Mouse (Mus musculus) heart, postnatal 14 days (tissue): ENCODE results near the gene Hes6. TPM values are rescaled to one million over a fixed set of nuclear protein-coding genes. Genes with fewer than 3 reads are reported as not detected.
A peak's percentile ranks its signal among the peaks of the same experiment; 100 is the strongest.

Source experiments
- DNase-seq, 2 experiments: peaks; one replicate each; pipeline ENCODE4 v3.0.0; 2021 to 2022
- intact Hi-C: fragments of 180-260 bp; cut with DNase I; formaldehyde crosslinking; loops from one replicate; pipeline ENCODE4 v1.15.1; 2025
- long read RNA-seq, 2 experiments: library from polyadenylated mRNA; stranded (forward); transcript quantifications; one replicate each; pipeline ENCODE4 v2.0.0; 2021
- total RNA-seq, 2 experiments: library from RNA; stranded (reverse); gene quantifications; 2 replicates each; pipeline ENCODE4 v1.2.3; 2021

Hes6 gene
- 10 to 100 TPM; 16.8 to 20.1 TPM for total RNA-seq
- long read RNA-seq, experiment 1, transcript Hes6-201 (4 exons, 1,335 nt): major isoform, 29 of 37 reads
- long read RNA-seq, experiment 1, partial matches to known transcripts: 3 of 37 reads
- long read RNA-seq, experiment 1, other reads (novel, unspliced or antisense): 1 of 37 reads
- long read RNA-seq, experiment 2, transcript Hes6-202 (3 exons, 1,573 nt): minor isoform, 5 of 36 reads
- long read RNA-seq, experiment 2, transcript Hes6-201 (4 exons, 1,335 nt): major isoform, 26 of 36 reads
- long read RNA-seq, experiment 2, partial matches to known transcripts: 0 of 36 reads
- long read RNA-seq, experiment 2, other reads (novel, unspliced or antisense): 4 of 36 reads

GRCm38 (mm10) chr1:91413898-91414594 lies at the start of gene Hes6:
Hes6 (minus strand) TSS chr1:91414038.
- intact Hi-C loops: no loop called here

GRCm38 (mm10) chr1:91463336-91463995 lies 49.6 kb upstream of the Hes6 start:
- intact Hi-C loops: no loop called here

More at GRCm38 (mm10) chr1:91413898-91414594, at the start of gene Hes6:
- DNase-seq: peak; percentile 85 to 89

GRCm38 (mm10) chr1:91460564-91460963 lies 46.7 kb upstream of the Hes6 start:
- intact Hi-C loops: no loop called here
- DNase-seq: no peak

More at GRCm38 (mm10) chr1:91463336-91463995, 49.6 kb upstream of the Hes6 start:
- no peak for DNase-seq

- intact Hi-C loops: no loop called here
- DNase-seq: no peak
Observed at GRCm38 (mm10) chr1:91460069-91460468, 46.2 kb upstream of the Hes6 start.

DNA sequence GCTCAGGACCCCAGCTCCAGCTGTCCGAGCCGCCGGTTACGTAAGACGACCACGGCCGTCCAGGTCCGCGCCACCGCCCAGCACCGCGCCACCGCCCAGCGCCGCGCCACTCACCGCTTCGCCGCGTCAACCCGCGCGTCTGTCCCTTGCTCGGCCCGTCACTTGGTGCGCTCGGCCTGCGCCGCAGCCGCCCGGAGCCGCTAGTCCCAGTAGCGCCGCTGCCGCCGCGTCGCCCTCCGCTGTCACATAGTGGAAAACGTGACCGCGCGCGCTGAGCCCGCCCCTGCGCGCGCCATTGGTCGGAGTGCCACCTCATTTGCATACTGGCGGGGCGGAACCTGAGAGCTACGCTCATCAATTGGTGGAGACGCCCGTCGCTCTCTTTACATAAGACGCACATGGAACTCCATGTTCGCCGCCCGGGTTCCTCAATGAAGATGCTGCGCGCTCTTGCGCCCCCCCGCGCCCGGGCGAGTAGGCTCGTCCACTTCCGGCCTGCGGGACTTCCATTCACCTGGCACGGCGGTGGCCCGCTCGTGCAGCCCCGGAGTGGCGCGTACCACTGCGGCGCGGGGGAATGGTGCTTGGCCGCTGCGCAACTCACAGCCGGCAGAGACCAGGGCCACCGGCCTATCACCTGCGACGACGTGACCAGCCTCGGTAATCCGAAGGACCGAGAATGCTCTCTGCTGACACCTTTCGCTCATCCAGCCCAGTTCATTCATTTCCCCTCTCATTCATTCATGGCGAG lies 45.4 kb upstream of the Hes6 start, which contains the start of gene Per2:
TSS of gene Per2 (minus strand) at position 266 of the 751 bp plus-strand sequence.
- DNase-seq: peak; percentile 99
- intact Hi-C loops: loop anchor here (1.0 kb wide), 1 partner anchor 31 kb away; no protein-coding TSS in a partner anchor

- intact Hi-C loops: no loop called here
- DNase-seq: peak; percentile 47 to 55
Observed at GRCm38 (mm10) chr1:91458223-91458861, 44.5 kb upstream of the Hes6 start.

DNA sequence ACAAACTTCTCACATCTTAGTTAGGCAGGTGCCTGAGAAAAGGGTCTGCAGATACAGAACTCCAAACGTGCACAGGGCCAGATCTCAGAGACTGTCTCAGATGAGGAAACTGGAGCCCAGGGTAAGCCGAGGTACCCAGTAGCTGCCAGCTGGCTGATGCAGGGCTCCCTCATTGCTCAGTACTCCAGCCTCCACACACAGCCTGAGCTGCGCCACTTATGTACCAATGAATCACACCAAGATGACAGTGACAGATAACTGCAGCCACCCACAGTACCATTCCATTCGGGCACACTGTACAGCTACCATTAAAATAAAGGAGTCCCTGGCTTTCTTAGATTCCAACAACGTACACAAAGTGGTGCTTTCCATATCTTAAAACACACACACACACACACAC lies 43.9 kb upstream of the Hes6 start:
- DNase-seq: peak in 1 of 2 experiments; percentile 9
- intact Hi-C loops: no loop called here

DNA sequence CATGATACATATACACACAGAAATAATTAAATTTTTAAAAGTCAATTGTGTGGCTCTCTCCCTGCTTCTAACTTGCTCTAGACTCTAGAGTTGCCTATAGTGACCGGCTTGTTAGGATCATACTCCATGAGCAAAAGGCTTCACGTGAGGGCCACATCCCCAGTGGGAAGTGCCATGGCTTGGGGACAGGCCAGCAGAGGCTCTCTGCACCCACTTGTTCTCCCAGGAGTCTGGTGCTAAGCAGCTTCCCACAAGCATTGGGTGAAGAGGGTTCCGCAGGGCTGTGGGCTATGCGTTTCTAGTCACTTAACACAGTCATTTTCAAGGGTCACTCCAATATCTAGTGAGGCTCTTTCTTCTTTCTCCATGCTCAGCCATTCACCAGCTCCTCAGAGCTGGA lies 43.3 kb upstream of the Hes6 start:
- intact Hi-C loops: no loop called here
- DNase-seq: no peak

- intact Hi-C loops: no loop called here
- peak; percentile 64 to 68 for DNase-seq
Observed at GRCm38 (mm10) chr1:91456301-91456801, 42.5 kb upstream of the Hes6 start.

GRCm38 (mm10) chr1:91455661-91456161 lies 41.9 kb upstream of the Hes6 start:
- DNase-seq: peak; percentile 68 to 76
- intact Hi-C loops: no loop called here

DNA sequence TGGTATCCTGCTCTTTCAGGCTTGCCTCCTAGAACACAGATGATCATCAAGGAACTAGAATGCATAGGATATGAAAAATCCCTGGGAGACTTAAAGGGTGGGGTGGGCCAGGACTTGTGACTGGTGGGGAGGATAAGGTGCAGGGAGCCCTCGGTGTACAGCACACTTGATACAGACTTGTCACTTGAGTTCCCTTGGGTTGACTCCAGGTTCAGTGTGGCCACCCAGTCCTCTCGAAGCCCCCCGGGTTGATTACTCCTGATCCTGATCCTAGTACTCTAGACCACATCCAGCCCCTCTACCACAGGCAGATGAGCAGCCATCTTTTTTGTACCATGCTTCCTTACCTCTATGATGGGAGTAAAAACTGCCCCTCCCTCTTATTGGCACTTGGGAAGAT lies 41.1 kb upstream of the Hes6 start:
- intact Hi-C loops: no loop called here
- peak in 1 of 2 experiments; percentile 2 for DNase-seq

DNA sequence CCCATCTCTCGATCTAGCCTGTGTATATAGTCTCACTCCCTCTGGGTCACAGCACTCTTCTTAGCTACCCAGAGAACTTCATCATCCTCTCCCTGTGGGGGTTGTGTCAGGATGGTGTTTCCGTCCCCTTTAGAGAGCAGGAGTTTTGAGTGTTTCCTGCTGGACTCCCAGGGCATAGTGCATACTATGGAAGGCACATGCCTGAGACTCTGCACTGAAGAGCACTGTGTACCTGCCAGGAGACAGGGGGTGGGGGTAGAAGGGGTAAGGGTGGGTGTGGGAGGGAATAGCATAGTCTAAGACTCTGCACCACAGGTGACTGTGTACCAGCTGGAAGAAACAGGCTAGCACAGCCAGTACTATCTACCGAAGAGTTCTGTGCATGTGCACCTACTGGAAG lies 40.5 kb upstream of the Hes6 start:
- no peak for DNase-seq
- intact Hi-C loops: no loop called here

- no peak for DNase-seq
- intact Hi-C loops: no loop called here
Observed at GRCm38 (mm10) chr1:91453932-91454331, 40.1 kb upstream of the Hes6 start.

GRCm38 (mm10) chr1:91451547-91452084 lies 37.8 kb upstream of the Hes6 start:
- no peak for DNase-seq
- intact Hi-C loops: no loop called here

DNA sequence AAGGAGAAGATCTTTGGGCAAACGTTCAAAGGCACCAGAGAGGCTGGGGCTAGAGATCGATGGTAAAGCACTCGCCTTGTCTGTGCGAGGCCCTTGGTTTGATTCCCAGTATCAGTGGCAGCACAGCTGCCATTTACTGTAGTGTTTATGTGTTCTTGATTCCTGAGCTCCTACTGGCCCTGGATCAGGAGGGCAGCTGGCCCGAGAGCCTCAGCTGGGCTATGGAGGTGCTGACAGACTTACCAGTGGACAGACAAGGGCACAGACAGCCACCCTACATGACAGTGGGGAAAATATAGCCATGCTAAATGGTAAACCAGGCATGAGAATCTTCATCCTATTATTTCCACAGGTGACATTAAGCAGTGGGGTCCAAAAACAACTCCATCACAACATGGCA lies 37.0 kb upstream of the Hes6 start:
- no peak for DNase-seq
- intact Hi-C loops: no loop called here

GRCm38 (mm10) chr1:91448688-91449087 lies 34.9 kb upstream of the Hes6 start:
- peak in 1 of 2 experiments; percentile 38 for DNase-seq
- intact Hi-C loops: no loop called here

GRCm38 (mm10) chr1:91446511-91446910 lies 32.7 kb upstream of the Hes6 start:
- DNase-seq: no peak
- intact Hi-C loops: no loop called here

- intact Hi-C loops: no loop called here
- DNase-seq: peak; percentile 73 to 77
Observed at GRCm38 (mm10) chr1:91446060-91446459, 32.2 kb upstream of the Hes6 start.
